Mouse (Mus musculus): ENCODE measurements at regions not wholly inside any gene's neighbourhood (a gene's known extent, or its start where the extent isn't known, plus 50 kb on each side); places are given as distances from the start of the nearest gene placed in this dataset. TPM values are rescaled to one million over a fixed set of nuclear protein-coding genes. Genes with fewer than 3 reads are reported as not detected.

Small RNA genes in the stretch of these regions (microRNA-seq; reads per million reads assigned to microRNA genes)
- not detected for gene Gm26042

All from neural tube, embryonic 15.5 days (tissue).